Mouse (Mus musculus) neural tube, embryonic 12.5 days (tissue): Measurements from ENCODE around the gene Tmem128. TPM values are rescaled to one million over a fixed set of nuclear protein-coding genes. Genes with fewer than 3 reads are reported as not detected.

Experiments
- ATAC-seq: fragments of 200-750 bp; cut with Nextera tagmentation; 2 replicates; pipeline ENCODE4 v1.8.0; 2017; ENCODE audit warnings: low read depth, mild to moderate bottlenecking, moderate TSS enrichment, moderate library complexity; ENCODE audit not compliant: low FRiP score
- H3K27ac ChIP-seq: fragments of 300-500 bp; sonication (generic); 2 replicates; pipeline ENCODE4 v1.5.1; 2016
- H3K27me3 ChIP-seq: fragments of 300-500 bp; sonication (generic); replicated peaks from 2 replicates; pipeline ENCODE4 v1.6.1; 2016; ENCODE audit warnings: mild to moderate bottlenecking
- H3K36me3 ChIP-seq: fragments of 300-500 bp; sonication (generic); 2 replicates; pipeline ENCODE4 v1.6.1; 2016; ENCODE audit warnings: mild to moderate bottlenecking
- H3K4me1 ChIP-seq: fragments of 300-500 bp; sonication (generic); 2 replicates; pipeline ENCODE4 v1.6.1; 2016
- H3K4me2 ChIP-seq: fragments of 300-500 bp; sonication (generic); replicated peaks from 2 replicates; pipeline ENCODE4 v1.6.1; 2016; ENCODE audit warnings: mild to moderate bottlenecking
- H3K4me3 ChIP-seq: fragments of 300-500 bp; sonication (generic); 2 replicates; pipeline ENCODE4 v1.5.1; 2016
- H3K9ac ChIP-seq: fragments of 300-500 bp; sonication (generic); 2 replicates; pipeline ENCODE4 v1.6.1; 2016; ENCODE audit warnings: mild to moderate bottlenecking
- H3K9me3 ChIP-seq: fragments of 300-500 bp; sonication (generic); 2 replicates; pipeline ENCODE4 v1.6.1; 2016; ENCODE audit warnings: mild to moderate bottlenecking
- WGBS: fragments of 180-500 bp; shearing (Covaris S2); methylation state at CpG from one replicate; pipeline ENCODE4 v1.1.7; 2016; 5-methylcytosine and 5-hydroxymethylcytosine counted together
- polyA plus RNA-seq: library from polyadenylated mRNA; unstranded; fragments of >200 nt; fragmentation: Nextera tagmentation; extraction: Ambion mirVana; gene quantifications from 2 replicates; pipeline ENCODE4 v1.2.1, GENCODE M21; 2016

Tmem128 gene
- polyA plus RNA-seq, 1 experiment from 2014 or later: 105 TPM

DNA sequence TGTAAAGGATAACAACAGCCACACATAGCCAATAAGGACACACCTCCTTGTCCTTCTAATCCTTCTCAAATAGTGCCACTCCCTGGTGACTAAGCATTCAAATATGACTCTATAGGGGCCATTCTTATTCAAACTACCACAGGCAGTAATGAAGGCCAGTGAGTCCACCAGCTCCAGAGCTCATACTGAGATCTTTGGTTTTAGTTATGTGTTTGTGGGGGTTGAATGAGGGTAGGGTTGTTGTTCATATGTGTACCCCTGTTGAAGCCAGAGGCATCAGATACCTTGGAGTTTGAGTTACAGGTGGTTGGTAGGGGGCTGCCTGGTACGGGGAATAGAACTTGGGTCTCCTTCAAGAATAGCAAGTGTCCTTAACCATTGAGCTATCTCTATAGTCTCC lies 3.4 kb upstream of the Tmem128 start:
- H3K9me3 ChIP-seq: no peaks in the 10 kb centered on the region
- WGBS: 81% methylated on average over 1 of the region's 1 CpGs
- H3K27me3 ChIP-seq: no peaks in the 10 kb centered on the region
- no peak overlapping the region for H3K4me3 ChIP-seq
- H3K9ac ChIP-seq: no peak overlapping the region
- H3K4me1 ChIP-seq: peaks cover 5% of the 10 kb centered on the region; the same call in 1 of the 2 replicates
- H3K27ac ChIP-seq: no peak overlapping the region
- H3K36me3 ChIP-seq: no peaks in the 10 kb centered on the region
- no peak overlapping the region for H3K4me2 ChIP-seq
- no peak for ATAC-seq

DNA sequence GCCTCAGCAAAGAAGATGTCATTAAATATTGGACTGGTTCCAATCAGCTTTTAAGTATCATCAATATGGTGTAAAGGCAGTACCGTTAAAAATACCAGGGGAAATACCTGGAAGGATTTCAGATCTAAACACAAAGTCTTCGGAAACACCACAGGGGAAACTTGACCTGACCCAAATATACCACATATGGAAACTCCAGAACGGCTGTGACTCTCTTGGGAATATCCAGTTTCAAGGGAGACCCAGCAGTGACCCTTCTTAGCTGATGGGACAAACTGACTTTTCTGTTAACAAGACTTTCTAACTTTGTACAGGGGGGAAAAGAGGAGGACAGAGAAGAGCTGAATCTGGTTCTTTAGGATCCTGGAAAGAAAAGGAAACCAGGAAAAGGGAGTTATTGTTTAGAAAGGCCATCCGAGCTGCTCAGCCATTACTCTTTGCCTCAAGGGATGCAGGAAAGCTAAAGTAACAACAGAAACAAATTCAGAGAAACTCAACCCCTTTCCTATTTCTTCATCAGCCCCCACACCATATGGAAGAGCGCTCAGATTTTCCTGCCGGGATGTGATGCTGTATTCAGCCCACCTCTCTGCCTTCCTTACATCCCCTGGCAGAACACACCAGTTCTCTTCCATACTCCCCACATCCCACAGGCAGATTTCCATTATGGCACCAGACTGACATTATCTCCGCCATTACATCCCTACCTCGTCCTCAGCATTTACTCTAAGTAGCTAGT lies 1.8 kb upstream of the Tmem128 start:
- H3K27me3 ChIP-seq: no peaks in the 10 kb centered on the region
- WGBS: 75% methylated on average over 8 of the region's 8 CpGs

DNA sequence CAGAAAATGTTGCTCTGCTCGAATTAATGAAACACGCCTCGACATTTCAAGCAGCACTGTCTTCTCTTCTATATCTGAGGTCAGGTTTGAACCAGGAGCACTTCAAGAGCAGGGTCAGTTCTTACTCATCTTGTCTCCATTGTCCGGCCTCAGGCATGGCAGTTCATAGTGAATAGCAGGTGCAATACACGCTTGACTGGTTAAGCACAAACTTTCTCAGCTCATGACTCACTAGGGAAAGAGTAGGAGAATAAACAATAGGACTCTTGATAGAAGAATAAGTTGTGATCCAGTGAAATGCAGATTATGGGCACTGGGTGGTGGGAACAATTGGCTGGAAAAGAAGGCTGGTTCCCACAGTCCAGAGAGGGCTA lies 1.2 kb upstream of the Tmem128 start:
- H3K27me3 ChIP-seq: no peaks in the 10 kb centered on the region
- 82% methylated on average over 5 of the region's 5 CpGs for WGBS
- no peak overlapping the region for H3K9ac ChIP-seq

More for the DNA sequence above, 1.8 kb upstream of the Tmem128 start:
- Histone ChIP-seq H3K4me2 (no peak overlapping the region), H3K4me1 (peaks cover 5% of the 10 kb centered on the region; the same call in 1 of the 2 replicates), H3K36me3 (peaks cover 10% of the 10 kb centered on the region), H3K9me3 (no peaks in the 10 kb centered on the region), H3K9ac (no peak overlapping the region), H3K4me3 (no peak overlapping the region), H3K27ac (no peak overlapping the region)
- no peak for ATAC-seq

DNA sequence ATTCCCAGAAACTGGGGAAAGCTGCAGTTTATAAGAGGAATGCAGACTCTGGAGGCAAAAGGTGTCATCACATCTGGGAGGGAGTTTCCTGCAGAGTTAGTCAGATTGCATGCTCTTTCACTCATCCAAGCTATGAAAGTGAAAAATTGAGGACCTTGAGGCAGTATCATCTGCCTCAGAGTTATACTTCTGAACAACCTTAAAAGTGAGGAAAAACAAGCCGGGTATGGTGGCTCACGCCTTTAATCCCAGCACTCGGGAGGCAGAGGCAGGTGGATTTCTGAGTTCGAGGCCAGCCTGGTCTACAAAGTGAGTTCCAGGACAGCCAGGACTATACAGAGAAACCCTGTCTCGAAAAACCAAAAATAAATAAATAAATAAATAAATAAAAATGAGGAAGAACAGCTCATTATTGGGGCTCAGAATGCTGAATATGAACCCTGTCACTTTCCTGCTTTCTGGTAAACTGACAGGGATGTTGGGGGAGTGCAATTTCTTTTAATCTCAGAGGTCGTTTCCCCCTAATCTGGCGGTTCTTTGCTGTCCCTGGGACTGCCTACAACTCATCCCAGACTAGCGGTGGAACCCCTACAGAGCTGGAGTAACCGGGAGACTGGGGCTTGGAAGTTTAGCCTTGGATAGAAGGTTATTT lies 404 bp upstream of the Tmem128 start:
- Histone ChIP-seq H3K27me3 (no peaks in the 10 kb centered on the region), H3K9ac (peak overlapping the region; percentile 71), H3K9me3 (no peaks in the 10 kb centered on the region), H3K36me3 (peaks cover 22% of the 10 kb centered on the region), H3K27ac (no peak overlapping the region), H3K4me2 (peak overlapping the region; percentile 80), H3K4me1 (peaks cover 5% of the 10 kb centered on the region; the same call in 1 of the 2 replicates), H3K4me3 (peak overlapping the region; percentile 78)
- ATAC-seq: peak; percentile 2; the same call in 1 of the 2 replicates
- 42% methylated on average over 9 of the region's 9 CpGs for WGBS

More for the DNA sequence above, 1.2 kb upstream of the Tmem128 start:
- H3K4me2 ChIP-seq: no peak overlapping the region
- H3K9me3 ChIP-seq: no peaks in the 10 kb centered on the region
- peaks cover 15% of the 10 kb centered on the region for H3K36me3 ChIP-seq
- H3K4me1 ChIP-seq: peaks cover 5% of the 10 kb centered on the region; the same call in 1 of the 2 replicates
- no peak for ATAC-seq
- H3K4me3 ChIP-seq: no peak overlapping the region
- no peak overlapping the region for H3K27ac ChIP-seq

DNA sequence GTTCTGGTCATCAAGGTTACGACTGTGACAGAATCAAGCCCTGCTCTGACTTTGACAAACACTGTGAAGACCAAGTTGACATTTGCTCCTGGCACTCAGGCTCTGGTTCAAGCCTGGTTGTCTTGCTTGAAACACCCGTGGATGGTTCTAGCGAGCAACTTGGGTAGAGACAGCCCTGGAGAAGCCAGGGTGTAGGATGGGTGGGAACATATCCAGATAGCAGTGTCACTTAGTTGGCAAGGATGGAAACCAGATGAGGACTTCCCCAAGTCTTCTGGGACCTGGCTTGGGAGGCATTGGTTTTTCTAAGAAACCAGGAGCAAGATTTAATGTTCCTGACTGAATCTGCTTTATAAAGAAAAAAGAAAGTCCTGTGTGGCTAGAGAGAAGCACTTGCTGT lies 11.0 kb downstream of the Tmem128 start:
- H3K27me3 ChIP-seq: peaks cover 25% of the 10 kb centered on the region
- H3K36me3 ChIP-seq: peaks cover 42% of the 10 kb centered on the region
- H3K4me2 ChIP-seq: no peak overlapping the region
- H3K9ac ChIP-seq: no peak overlapping the region
- H3K4me1 ChIP-seq: peaks cover 2% of the 10 kb centered on the region; the same call in 1 of the 2 replicates
- H3K27ac ChIP-seq: no peak overlapping the region
- no peak overlapping the region for H3K4me3 ChIP-seq
- no peaks in the 10 kb centered on the region for H3K9me3 ChIP-seq
- no peak for ATAC-seq
- 96% methylated on average over 3 of the region's 3 CpGs for WGBS

DNA sequence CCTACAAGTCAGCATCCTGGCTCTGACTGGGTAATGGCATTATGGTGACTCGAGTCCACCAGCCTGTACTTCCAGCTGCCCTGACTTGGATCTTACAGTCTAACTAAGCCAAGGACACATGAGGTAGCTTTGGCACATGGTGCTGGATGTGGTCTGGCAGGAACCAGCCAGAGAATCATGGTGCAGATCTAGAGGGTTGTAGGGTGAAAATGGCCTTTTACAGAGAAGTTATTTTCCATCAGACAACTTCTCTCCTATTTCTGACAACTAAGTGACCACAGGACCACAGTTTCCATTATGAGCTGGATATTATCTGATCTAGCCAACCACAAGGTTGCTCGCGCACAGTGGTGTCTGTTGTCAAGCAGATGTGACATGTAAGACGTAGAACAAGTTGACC lies 13.8 kb downstream of the Tmem128 start:
- H3K27ac ChIP-seq: no peak overlapping the region
- peaks cover 19% of the 10 kb centered on the region for H3K4me1 ChIP-seq
- no peak for ATAC-seq
- H3K36me3 ChIP-seq: peaks cover 19% of the 10 kb centered on the region
- H3K9me3 ChIP-seq: no peaks in the 10 kb centered on the region
- no peak overlapping the region for H3K9ac ChIP-seq
- H3K4me2 ChIP-seq: no peak overlapping the region
- H3K4me3 ChIP-seq: no peak overlapping the region
- 89% methylated on average over 4 of the region's 4 CpGs for WGBS
- peaks cover 52% of the 10 kb centered on the region for H3K27me3 ChIP-seq

DNA sequence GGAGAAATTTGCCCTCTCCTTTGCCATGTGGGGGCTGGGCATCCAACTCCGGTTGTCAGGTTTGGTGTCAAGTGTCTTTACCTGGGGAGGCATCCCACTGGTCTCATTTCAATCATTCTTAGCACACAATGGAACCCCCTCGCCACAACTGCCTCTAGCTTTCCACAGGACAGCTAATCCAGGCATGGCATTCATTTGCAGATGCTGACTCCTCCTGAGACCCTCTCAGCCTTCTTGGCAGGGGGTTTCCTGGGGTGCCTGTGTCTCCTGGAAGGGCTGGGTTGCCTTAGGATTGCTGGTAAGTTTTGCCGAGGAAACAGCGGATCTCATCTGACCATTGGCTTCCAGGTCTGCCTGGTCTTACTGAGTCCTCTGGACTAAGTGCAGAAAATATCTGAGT lies 15.8 kb downstream of the Tmem128 start, which contains the start of gene Otop1:
Gene Otop1 (plus strand): TSS at position 202 of the 400 bp plus-strand sequence.
- no peak within 1 kb of the TSS for H3K27ac ChIP-seq
- no peak for ATAC-seq
- peak within 1 kb of the TSS; percentile 60 for H3K4me2 ChIP-seq
- H3K4me3 ChIP-seq: 0 out of 2 replicates have a peak within 1 kb of the TSS, but pooled peaks have one; percentile 34
- H3K27me3 ChIP-seq: peaks cover 70% of the 10 kb centered on the region
- WGBS: 6% methylated on average over 4 of the region's 4 CpGs
- no peaks in the 10 kb centered on the region for H3K9me3 ChIP-seq
- H3K9ac ChIP-seq: no peak within 1 kb of the TSS
- peaks cover 19% of the 10 kb centered on the region for H3K4me1 ChIP-seq
- H3K36me3 ChIP-seq: peaks cover 9% of the 10 kb centered on the region

DNA sequence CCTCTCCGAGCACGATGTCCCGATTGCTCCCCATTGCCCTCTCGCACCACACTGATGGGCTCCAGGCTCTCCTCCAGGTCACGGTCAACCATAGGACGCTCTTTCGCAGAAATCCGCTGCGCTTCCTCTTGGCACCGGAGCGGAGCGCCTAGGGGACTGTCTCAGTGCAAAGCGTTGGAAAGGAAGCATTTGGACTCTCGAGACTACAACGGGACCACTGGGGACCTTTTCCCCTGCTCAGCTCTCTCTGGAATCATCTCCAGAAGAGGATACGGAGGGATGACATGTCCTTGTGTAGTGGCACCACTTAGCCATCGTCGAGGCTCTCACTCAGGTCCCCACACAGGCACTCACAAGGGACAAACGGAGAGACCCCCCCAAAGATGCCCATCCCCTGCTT lies 16.5 kb downstream of the Tmem128 start:
- ATAC-seq: no peak
- peaks cover 2% of the 10 kb centered on the region for H3K36me3 ChIP-seq
- no peak overlapping the region for H3K27ac ChIP-seq
- H3K4me1 ChIP-seq: peaks cover 19% of the 10 kb centered on the region
- H3K9ac ChIP-seq: no peak overlapping the region
- H3K9me3 ChIP-seq: no peaks in the 10 kb centered on the region
- peaks cover 71% of the 10 kb centered on the region for H3K27me3 ChIP-seq
- no peak overlapping the region for H3K4me3 ChIP-seq
- peak overlapping the region; percentile 60 for H3K4me2 ChIP-seq
- 2% methylated on average over 19 of the region's 19 CpGs for WGBS

DNA sequence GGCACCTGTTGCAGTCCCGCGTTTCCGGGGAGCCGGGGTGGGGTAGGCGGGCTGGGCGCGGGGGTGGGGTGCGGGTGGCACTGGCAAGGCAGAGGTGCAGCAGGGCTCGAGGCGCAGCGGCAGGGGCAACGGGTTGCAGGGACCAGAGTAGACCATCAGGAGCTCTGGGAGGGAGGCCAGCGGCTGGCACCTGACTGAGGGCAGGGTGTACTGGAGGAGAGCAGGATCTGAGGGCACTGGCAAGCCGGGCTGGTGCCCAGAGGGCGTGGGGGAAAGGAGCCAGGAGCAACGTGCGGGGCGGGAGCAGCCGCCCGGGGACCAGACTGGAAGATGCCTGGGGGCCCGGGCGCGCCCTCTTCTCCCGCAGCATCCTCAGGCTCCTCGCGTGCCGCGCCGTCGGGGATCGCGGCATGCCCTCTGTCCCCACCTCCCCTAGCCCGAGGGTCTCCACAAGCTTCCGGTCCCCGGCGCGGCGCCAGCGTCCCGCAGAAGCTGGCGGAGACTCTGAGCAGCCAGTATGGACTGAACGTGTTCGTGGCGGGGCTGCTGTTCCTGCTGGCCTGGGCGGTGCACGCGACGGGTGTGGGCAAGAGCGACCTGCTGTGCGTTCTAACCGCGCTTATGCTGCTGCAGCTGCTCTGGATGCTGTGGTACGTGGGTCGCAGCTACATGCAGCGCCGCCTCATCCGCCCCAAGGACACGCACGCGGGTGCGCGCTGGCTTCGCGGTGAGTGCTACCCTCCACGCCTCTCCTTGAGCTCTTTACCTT lies 17.3 kb downstream of the Tmem128 start:
- no peaks in the 10 kb centered on the region for H3K36me3 ChIP-seq
- peaks cover 71% of the 10 kb centered on the region for H3K27me3 ChIP-seq
- H3K9ac ChIP-seq: no peak overlapping the region
- H3K9me3 ChIP-seq: no peaks in the 10 kb centered on the region
- H3K4me2 ChIP-seq: peak overlapping the region; percentile 60
- H3K4me1 ChIP-seq: peaks cover 19% of the 10 kb centered on the region
- WGBS: 1% methylated on average over 65 of the region's 65 CpGs
- H3K4me3 ChIP-seq: peak overlapping the region; percentile 34
- ATAC-seq: peak; percentile 52; the same call in 1 of the 2 replicates
- no peak overlapping the region for H3K27ac ChIP-seq

DNA sequence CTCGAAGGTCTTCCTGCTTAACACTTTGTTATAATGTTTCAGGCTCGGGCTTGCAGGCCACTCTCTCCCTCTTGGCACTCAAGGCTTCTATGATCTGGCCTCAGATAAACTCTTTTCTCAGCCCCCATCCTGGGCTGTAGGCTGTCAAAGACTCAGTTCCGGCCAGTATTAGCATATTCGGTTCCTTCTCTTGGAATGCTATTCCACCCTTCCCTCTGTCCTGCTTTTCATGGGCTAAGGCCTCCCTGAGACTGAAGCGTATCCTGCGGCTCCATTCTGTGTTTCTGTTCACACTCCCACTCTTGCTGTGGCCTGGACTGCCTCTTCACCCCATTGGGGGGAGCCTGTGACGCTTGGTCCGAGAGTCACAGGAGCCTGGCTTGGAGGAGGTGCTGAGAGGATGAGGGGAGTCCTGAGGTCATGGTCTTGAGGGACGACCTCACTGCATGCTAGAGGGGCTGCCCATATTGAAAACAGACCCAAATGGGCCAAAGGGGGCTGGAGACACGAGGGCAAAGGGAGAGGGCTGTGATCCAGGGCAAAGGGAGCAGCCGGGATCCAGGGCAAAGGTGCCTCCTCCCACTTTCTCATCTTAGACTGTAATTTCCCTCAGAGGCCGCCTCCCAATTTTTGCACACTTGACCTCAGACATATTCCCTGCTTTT lies 18.1 kb downstream of the Tmem128 start:
- peaks cover 19% of the 10 kb centered on the region for H3K4me1 ChIP-seq
- H3K4me3 ChIP-seq: peak overlapping the region; percentile 34; the same call in 1 of the 2 replicates
- H3K36me3 ChIP-seq: no peaks in the 10 kb centered on the region
- H3K9ac ChIP-seq: no peak overlapping the region
- WGBS: 18% methylated on average over 12 of the region's 12 CpGs
- no peak overlapping the region for H3K27ac ChIP-seq
- H3K27me3 ChIP-seq: peaks cover 71% of the 10 kb centered on the region
- no peak; the same call in 1 of the 2 replicates for ATAC-seq
- H3K9me3 ChIP-seq: no peaks in the 10 kb centered on the region
- H3K4me2 ChIP-seq: peak overlapping the region; percentile 60

DNA sequence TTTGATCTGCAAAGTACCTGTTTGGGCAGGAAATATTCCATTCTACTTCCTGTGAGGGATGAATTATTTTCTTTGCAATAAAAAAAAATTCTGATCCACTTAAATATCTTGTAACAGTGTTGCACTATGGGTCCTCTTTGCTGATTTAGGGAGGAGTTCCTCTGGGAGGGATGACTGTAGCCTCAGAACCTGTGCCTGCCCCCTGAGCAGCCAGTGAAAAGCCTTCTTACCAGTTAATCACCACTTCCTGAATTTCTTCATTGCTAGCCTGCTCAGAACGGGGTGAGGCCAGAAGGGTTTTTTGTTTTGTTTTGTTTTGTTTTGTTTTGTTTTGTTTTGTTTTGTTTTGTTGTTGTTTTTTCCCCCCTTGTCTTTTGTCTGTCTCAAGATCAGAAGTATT lies 20.1 kb downstream of the Tmem128 start:
- H3K36me3 ChIP-seq: no peaks in the 10 kb centered on the region
- H3K27me3 ChIP-seq: peaks cover 54% of the 10 kb centered on the region
- H3K27ac ChIP-seq: no peak overlapping the region
- H3K4me1 ChIP-seq: peaks cover 19% of the 10 kb centered on the region
- H3K9ac ChIP-seq: no peak overlapping the region
- no peaks in the 10 kb centered on the region for H3K9me3 ChIP-seq
- 45% methylated on average over 1 of the region's 1 CpGs for WGBS
- no peak overlapping the region for H3K4me3 ChIP-seq
- H3K4me2 ChIP-seq: no peak overlapping the region
- ATAC-seq: no peak
